Mouse (Mus musculus) stomach, postnatal 0 days (tissue): Measurements from ENCODE around the gene Sp3. TPM values are rescaled to one million over a fixed set of nuclear protein-coding genes. Genes with fewer than 3 reads are reported as not detected.

Source experiments
- ATAC-seq: fragments of 200-750 bp; cut with Nextera tagmentation; 2 replicates; pipeline ENCODE4 v1.8.0; 2017; ENCODE audit not compliant: low FRiP score, low TSS enrichment
- DNase-seq: peaks from one replicate; pipeline ENCODE4 v3.0.0-alpha.2; 2016; ENCODE audit warnings: low spot score
- H3K27ac ChIP-seq: fragments of 300-500 bp; sonication (generic); replicated peaks from 2 replicates; pipeline ENCODE4 v1.5.1; 2014; ENCODE audit warnings: mild to moderate bottlenecking, control low read depth
- H3K27me3 ChIP-seq: fragments of 300-500 bp; sonication (generic); 2 replicates; pipeline ENCODE4 v1.6.1; 2014; ENCODE audit warnings: low read length; ENCODE audit not compliant: control insufficient read depth, insufficient read depth
- H3K36me3 ChIP-seq: fragments of 300-500 bp; sonication (generic); 2 replicates; pipeline ENCODE4 v1.6.1; 2014; ENCODE audit warnings: low read length, mixed read lengths; ENCODE audit not compliant: control insufficient read depth, insufficient read depth
- H3K4me1 ChIP-seq: fragments of 300-500 bp; sonication (generic); replicated peaks from 2 replicates; pipeline ENCODE4 v1.6.1; 2014; ENCODE audit warnings: antibody characterized with exemption; ENCODE audit not compliant: control insufficient read depth, insufficient read depth
- H3K4me2 ChIP-seq: fragments of 300-500 bp; sonication (generic); replicated peaks from 2 replicates; pipeline ENCODE4 v1.6.1; 2014; ENCODE audit warnings: low read depth, mild to moderate bottlenecking, control low read depth, moderate library complexity
- H3K4me3 ChIP-seq: fragments of 300-500 bp; sonication (generic); 2 replicates; pipeline ENCODE4 v1.5.1; 2014; ENCODE audit warnings: low read depth, low read length, control low read depth
- H3K9ac ChIP-seq: fragments of 300-500 bp; sonication (generic); 2 replicates; pipeline ENCODE4 v1.6.1; 2014; ENCODE audit warnings: mild to moderate bottlenecking, low read length, control low read depth, mixed read lengths
- H3K9me3 ChIP-seq: fragments of 300-500 bp; sonication (generic); 2 replicates; pipeline ENCODE4 v1.6.1; 2016; ENCODE audit warnings: low read length; ENCODE audit not compliant: control insufficient read depth
- CTCF ChIP-seq: IDR thresholded peaks from 2 replicates; pipeline ENCODE4 v1.5.1; 2016; ENCODE audit warnings: antibody characterized with exemption, low read depth, mild to moderate bottlenecking, moderate library complexity
- EP300 ChIP-seq: optimal IDR thresholded peaks from 2 replicates; pipeline ENCODE3; 2016; ENCODE audit warnings: antibody characterized with exemption
- WGBS: fragments of 180-500 bp; shearing (Covaris S2); extraction: QIAGEN DNeasy Blood & Tissue Kit; methylation state at CpG from one replicate; pipeline ENCODE4 v1.1.7; 2014; 5-methylcytosine and 5-hydroxymethylcytosine counted together
- polyA plus RNA-seq: library from polyadenylated mRNA; unstranded; fragments of >200 nt; fragmentation: Nextera tagmentation; extraction: Ambion mirVana; gene quantifications from 2 replicates; pipeline ENCODE4 v1.2.1, GENCODE M21; 2015

Sp3 gene
- polyA plus RNA-seq, 1 experiment from 2014 or later, result 24.3 TPM

DNA sequence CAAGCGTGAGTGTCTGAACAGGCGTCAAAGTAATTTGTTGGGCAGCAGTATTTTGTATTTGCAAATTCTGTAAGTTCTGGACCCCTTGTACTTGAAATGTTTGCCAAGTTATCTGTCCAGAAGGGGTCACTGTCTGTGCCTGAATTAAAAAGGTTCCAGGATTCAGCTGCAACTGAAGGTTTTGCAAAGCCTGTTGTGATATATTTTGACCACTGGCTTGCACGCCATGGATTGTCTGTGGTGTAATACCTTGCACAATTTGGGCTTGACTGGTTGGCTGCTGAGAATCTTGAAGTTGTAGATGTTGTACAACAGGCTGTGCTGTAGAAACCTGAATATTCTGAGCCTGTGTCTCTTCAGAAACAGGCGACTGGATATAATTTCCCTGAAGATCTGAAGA, 9.9 kb downstream of the Sp3 start:
- no peaks in the 10 kb centered on the region for H3K9me3 ChIP-seq
- H3K27ac ChIP-seq, result no peak overlapping the region
- 91% methylated on average over 4 of the region's 4 CpGs for WGBS
- no peaks in the 10 kb centered on the region for H3K27me3 ChIP-seq
- ATAC-seq (no peak), DNase-seq (no peak)
- no peak overlapping the region for H3K4me3 ChIP-seq
- H3K9ac ChIP-seq, result no peak overlapping the region
- no peaks in the 10 kb centered on the region for H3K4me1 ChIP-seq
- TF ChIP-seq CTCF (peak; percentile 39), EP300 (no peak)
- H3K36me3 ChIP-seq, result peaks cover 9% of the 10 kb centered on the region
- no peak overlapping the region for H3K4me2 ChIP-seq

DNA sequence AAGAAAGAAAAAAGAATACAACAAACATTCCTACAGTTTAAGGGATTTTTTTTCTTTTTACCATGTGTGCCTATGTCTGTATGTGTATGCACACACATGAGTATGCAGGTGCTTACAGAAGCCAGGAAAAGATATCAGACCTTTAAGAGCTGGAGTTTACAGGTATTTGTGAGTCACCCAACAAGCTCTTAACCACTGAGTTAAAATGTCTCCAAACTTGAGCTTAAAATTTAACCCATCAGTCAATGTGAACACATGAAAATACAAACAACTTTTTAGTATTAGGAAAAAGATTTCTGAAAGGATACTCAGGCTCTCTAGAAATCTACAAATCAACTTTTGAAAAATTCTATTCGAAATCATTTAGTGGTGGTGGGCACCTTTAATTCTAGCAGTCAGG, 11.7 kb downstream of the Sp3 start:
- 96% methylated on average over 1 of the region's 1 CpGs for WGBS

DNA sequence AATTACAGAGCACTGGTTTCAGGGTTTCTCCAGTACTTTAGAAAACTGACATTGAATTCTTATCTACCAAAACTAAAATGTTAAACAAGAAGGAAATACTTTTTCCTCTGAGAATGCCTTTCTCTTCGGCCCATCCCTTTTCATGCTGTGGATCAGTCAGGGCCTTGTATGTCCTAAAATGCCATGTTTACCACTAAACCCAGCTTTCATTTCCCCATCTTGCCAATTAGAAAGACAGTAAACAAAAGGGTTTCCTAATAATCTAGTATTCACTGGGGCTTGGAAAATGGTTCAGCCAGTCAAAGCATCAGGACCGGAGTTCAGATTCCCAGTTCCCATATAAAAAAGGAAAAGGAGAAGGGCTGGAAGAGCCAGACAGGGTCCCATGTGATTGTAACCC, 14.8 kb downstream of the Sp3 start:
- Histone ChIP-seq H3K4me3 (no peak overlapping the region), H3K36me3 (peaks cover 5% of the 10 kb centered on the region; the same call in 1 of the 2 replicates), H3K4me2 (no peak overlapping the region), H3K27ac (no peak overlapping the region), H3K27me3 (no peaks in the 10 kb centered on the region), H3K9me3 (no peaks in the 10 kb centered on the region), H3K9ac (no peak overlapping the region), H3K4me1 (no peaks in the 10 kb centered on the region)
- TF ChIP-seq CTCF, result no peak
- no peak for TF ChIP-seq EP300
- 86% methylated on average over 2 of the region's 2 CpGs for WGBS
- no peak for DNase-seq
- ATAC-seq, result no peak

More for the DNA sequence above, 11.7 kb downstream of the Sp3 start:
- H3K36me3 ChIP-seq, result peaks cover 9% of the 10 kb centered on the region
- no peak overlapping the region for H3K9ac ChIP-seq
- no peaks in the 10 kb centered on the region for H3K4me1 ChIP-seq
- no peaks in the 10 kb centered on the region for H3K9me3 ChIP-seq
- ATAC-seq, result no peak
- no peak overlapping the region for H3K4me2 ChIP-seq
- no peak overlapping the region for H3K4me3 ChIP-seq
- no peak overlapping the region for H3K27ac ChIP-seq
- TF ChIP-seq EP300 (no peak), CTCF (no peak)
- H3K27me3 ChIP-seq, result no peaks in the 10 kb centered on the region
- DNase-seq, result no peak

DNA sequence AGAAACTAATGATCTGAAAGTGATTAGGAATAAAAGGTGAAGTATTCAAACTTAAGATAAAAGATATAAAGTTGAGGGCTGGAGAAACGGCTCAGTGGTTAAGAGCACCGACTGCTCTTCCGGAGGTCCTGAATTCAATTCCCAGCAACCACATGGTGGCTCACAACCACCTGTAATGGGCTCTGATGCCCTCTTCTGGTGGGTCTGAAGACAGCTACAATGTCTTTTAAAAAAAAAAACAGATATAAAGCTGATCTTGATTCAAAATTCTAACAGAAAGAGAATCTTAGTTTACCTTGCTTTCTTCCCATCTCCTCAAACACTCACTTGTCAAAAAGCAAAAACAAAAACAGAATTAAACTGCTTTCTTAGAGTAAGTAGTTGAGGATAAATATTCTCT, 23.8 kb downstream of the Sp3 start:
- ATAC-seq (no peak), DNase-seq (no peak)
- WGBS, result 96% methylated on average over 3 of the region's 3 CpGs
- Histone ChIP-seq H3K36me3 (no peaks in the 10 kb centered on the region), H3K4me3 (no peak overlapping the region), H3K27me3 (no peaks in the 10 kb centered on the region), H3K4me2 (no peak overlapping the region), H3K27ac (no peak overlapping the region), H3K9me3 (no peaks in the 10 kb centered on the region), H3K9ac (no peak overlapping the region), H3K4me1 (no peaks in the 10 kb centered on the region)
- TF ChIP-seq EP300 (no peak), CTCF (no peak)

DNA sequence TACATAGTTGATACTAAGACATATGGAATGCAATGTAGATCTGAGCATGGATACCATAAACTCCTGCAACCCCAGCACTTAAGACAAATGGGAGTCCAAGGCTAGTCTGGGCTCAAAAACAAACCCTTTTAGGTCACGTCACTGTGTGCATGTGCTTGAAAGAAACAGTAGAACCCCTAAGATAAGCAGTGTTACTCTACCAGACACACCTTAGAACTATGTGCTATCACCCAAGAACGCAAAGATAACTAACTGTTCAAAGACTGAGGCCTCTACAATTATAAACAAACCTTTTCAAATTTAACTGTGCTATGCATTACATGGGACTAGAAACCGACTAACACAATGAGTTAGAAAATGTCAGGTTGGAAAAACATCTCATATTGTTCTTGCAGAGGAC, 27.3 kb downstream of the Sp3 start:
- Histone ChIP-seq H3K9me3 (no peaks in the 10 kb centered on the region), H3K9ac (no peak overlapping the region), H3K4me2 (no peak overlapping the region), H3K4me1 (no peaks in the 10 kb centered on the region), H3K27me3 (no peaks in the 10 kb centered on the region), H3K4me3 (no peak overlapping the region), H3K36me3 (no peaks in the 10 kb centered on the region), H3K27ac (no peak overlapping the region)
- TF ChIP-seq EP300 (no peak), CTCF (no peak)
- DNase-seq (no peak), ATAC-seq (no peak)
- 75% methylated on average over 3 of the region's 3 CpGs for WGBS

DNA sequence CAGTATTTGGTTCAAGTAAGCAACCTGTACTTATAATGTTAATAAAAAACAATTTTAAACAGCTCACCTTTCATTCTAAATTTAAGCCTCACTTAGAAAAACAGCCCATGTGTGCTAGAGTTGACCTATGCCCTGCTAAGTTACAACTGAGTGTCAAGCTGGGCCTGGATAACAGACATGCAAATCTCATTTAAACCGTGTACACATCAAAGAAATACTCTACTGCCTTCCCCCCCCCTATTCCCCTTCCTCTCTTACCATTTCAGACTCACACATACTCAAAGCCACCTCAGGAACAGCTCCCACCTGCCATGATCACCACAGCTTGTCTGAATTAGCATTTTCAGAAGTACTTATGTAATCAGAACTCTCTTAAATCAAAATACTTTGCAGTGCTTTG, 44.3 kb downstream of the Sp3 start:
- Histone ChIP-seq H3K9ac (no peak overlapping the region), H3K9me3 (no peaks in the 10 kb centered on the region), H3K4me1 (no peaks in the 10 kb centered on the region), H3K27ac (no peak overlapping the region), H3K36me3 (peaks cover 12% of the 10 kb centered on the region), H3K4me2 (no peak overlapping the region), H3K4me3 (no peak overlapping the region), H3K27me3 (no peaks in the 10 kb centered on the region)
- ATAC-seq (no peak), DNase-seq (no peak)
- TF ChIP-seq CTCF (no peak), EP300 (no peak)
- WGBS, result 26% methylated on average over 1 of the region's 1 CpGs
